Mouse (Mus musculus) spleen, adult 18-20 months (tissue): Measurements from ENCODE around the gene Sap25.

Experiments used
- DNase-seq, 2 experiments: peaks; one replicate each; pipeline ENCODE4 v3.0.0; 2022; ENCODE audit warnings: mixed read lengths in 2 of 2

The Sap25 gene

GRCm38 (mm10) chr5:137668971-137669370, 27.8 kb downstream of the Sap25 start:
- DNase-seq: no peak

GRCm38 (mm10) chr5:137670240-137670639, 29.1 kb downstream of the Sap25 start:
- no peak for DNase-seq

GRCm38 (mm10) chr5:137671443-137672240, 30.5 kb downstream of the Sap25 start:
- no peak for DNase-seq

- no peak for DNase-seq
Measured at GRCm38 (mm10) chr5:137672361-137672760, 31.2 kb downstream of the Sap25 start.

GRCm38 (mm10) chr5:137673015-137673414, 31.9 kb downstream of the Sap25 start:
- DNase-seq: no peak

- no peak for DNase-seq
Measured at GRCm38 (mm10) chr5:137674786-137675185, 33.7 kb downstream of the Sap25 start.

- no peak for DNase-seq
Measured at GRCm38 (mm10) chr5:137677859-137678258, 36.7 kb downstream of the Sap25 start.

GRCm38 (mm10) chr5:137678736-137679135, 37.6 kb downstream of the Sap25 start:
- DNase-seq: no peak

GRCm38 (mm10) chr5:137679726-137680125, 38.6 kb downstream of the Sap25 start:
- no peak for DNase-seq

GRCm38 (mm10) chr5:137682526-137682925, 41.4 kb downstream of the Sap25 start:
- no peak for DNase-seq

GRCm38 (mm10) chr5:137683388-137684293, 42.5 kb downstream of the Sap25 start:
- DNase-seq: peak in 1 of 2 experiments; percentile 14

GRCm38 (mm10) chr5:137684294-137685123, 43.4 kb downstream of the Sap25 start, which contains the start of gene Agfg2:
Agfg2 (minus strand) TSS chr5:137684726.
- DNase-seq: peak; percentile 95 to 98

- no peak for DNase-seq
Measured at GRCm38 (mm10) chr5:137685653-137686052, 44.5 kb downstream of the Sap25 start.

- peak; percentile 19 to 30 for DNase-seq
Measured at GRCm38 (mm10) chr5:137686127-137686790, 45.1 kb downstream of the Sap25 start.

GRCm38 (mm10) chr5:137689974-137690373, 48.8 kb downstream of the Sap25 start:
- no peak for DNase-seq

- DNase-seq: no peak
Measured at GRCm38 (mm10) chr5:137690531-137690930, 49.4 kb downstream of the Sap25 start.

GRCm38 (mm10) chr5:137691881-137692280, 50.7 kb downstream of the Sap25 start:
- DNase-seq: no peak
